Mouse (Mus musculus): ENCODE measurements at regions not wholly inside any gene's neighbourhood (a gene's known extent, or its start where the extent isn't known, plus 50 kb on each side); places are given as distances from the start of the nearest gene placed in this dataset.

DNA sequence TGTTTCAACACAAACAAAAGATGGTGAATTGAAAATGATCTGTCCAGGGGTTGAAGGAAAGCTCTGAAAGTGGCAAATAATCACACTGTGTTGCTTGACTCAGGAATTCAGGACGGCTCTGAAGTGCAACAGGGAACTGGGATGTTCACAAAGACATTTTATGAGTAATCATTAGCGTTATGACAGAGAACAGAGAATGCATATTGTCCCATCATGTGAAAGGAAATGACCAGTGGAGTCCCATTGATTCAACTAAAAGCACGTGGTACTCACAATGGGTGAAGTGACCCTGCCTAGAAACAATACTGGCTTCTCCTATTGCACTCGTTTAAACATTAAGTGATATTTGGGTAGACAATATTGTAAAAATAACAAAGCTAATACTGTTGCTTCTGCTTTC lies 466.1 kb downstream of the Hsfy2 start:
- 62% methylated on average over 4 of the region's 4 CpGs for WGBS
- H3K36me3 ChIP-seq (ENCODE audit: control insufficient read depth, insufficient read depth): no peaks in the 10 kb centered on the region
- no peaks in the 10 kb centered on the region for H3K9me3 ChIP-seq (ENCODE audit: control insufficient read depth)
- no peak overlapping the region for H3K27ac ChIP-seq (ENCODE audit: low read depth, low read length)
- H3K4me2 ChIP-seq (replicated peaks; ENCODE audit: low read depth): no peak overlapping the region
- no peaks in the 10 kb centered on the region for H3K4me1 ChIP-seq (replicated peaks; ENCODE audit: control insufficient read depth, insufficient read depth, low read length)
- H3K9ac ChIP-seq (ENCODE audit: low read depth, low read length): no peak overlapping the region
- no peak for ATAC-seq
- TF ChIP-seq CTCF (IDR thresholded peaks at IDR 0.05; ENCODE audit: low read depth): no peak
- H3K4me3 ChIP-seq (ENCODE audit: low read depth, low read length): no peak overlapping the region
- H3K27me3 ChIP-seq (replicated peaks; ENCODE audit: control insufficient read depth, insufficient read depth, low read length): no peaks in the 10 kb centered on the region

DNA sequence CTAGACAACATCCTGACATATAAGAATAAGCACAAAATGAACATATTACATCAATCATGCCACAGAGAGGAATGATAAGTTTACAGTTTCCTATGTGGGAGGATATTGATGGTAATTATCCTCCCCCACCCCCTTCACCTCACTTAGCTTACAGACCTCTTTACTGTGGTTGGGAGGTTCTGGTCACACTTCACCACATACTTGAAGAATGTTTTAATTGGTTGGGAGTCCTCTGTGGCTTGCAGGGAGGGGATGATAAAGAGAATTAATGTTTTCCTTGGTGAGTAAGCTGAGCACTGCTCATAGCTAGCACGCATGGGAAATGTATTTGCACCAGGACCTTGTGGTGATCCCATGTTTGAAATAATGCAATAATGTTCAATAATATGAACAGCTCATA lies 468.5 kb downstream of the Hsfy2 start:
- no peaks in the 10 kb centered on the region for H3K9me3 ChIP-seq (ENCODE audit: control insufficient read depth)
- no peak overlapping the region for H3K9ac ChIP-seq (ENCODE audit: low read depth, low read length)
- no peak overlapping the region for H3K4me3 ChIP-seq (ENCODE audit: low read depth, low read length)
- H3K27ac ChIP-seq (ENCODE audit: low read depth, low read length): no peak overlapping the region
- no peaks in the 10 kb centered on the region for H3K36me3 ChIP-seq (ENCODE audit: control insufficient read depth, insufficient read depth)
- no peak overlapping the region for H3K4me2 ChIP-seq (replicated peaks; ENCODE audit: low read depth)
- no peak for ATAC-seq
- no peaks in the 10 kb centered on the region for H3K27me3 ChIP-seq (replicated peaks; ENCODE audit: control insufficient read depth, insufficient read depth, low read length)
- 85% methylated on average over 1 of the region's 1 CpGs for WGBS
- H3K4me1 ChIP-seq (replicated peaks; ENCODE audit: control insufficient read depth, insufficient read depth, low read length): no peaks in the 10 kb centered on the region
- TF ChIP-seq CTCF (IDR thresholded peaks at IDR 0.05; ENCODE audit: low read depth): no peak

DNA sequence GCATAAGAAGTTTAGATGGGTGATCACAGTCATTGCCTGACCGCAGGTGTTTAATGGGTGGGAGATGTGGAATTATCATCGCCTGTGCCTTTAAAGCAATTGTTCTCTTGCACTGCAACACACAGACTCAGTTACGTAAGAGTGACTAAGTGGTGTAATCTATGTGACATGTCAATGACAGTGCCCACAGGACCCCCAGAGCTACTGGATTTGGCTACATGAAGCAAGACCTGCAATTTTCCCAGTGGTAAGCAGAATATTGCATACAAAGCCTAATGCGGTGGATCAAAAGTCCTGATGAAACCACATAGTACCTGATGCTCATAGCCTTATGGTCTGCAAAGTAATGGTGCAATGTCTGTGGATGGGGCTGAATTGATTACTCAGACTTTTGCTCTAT lies 469.2 kb downstream of the Hsfy2 start:
- ATAC-seq: no peak
- Histone ChIP-seq H3K4me3 (ENCODE audit: low read depth, low read length) (no peak overlapping the region), H3K4me1 (replicated peaks; ENCODE audit: control insufficient read depth, insufficient read depth, low read length) (no peaks in the 10 kb centered on the region), H3K4me2 (replicated peaks; ENCODE audit: low read depth) (no peak overlapping the region), H3K27ac (ENCODE audit: low read depth, low read length) (no peak overlapping the region), H3K9ac (ENCODE audit: low read depth, low read length) (no peak overlapping the region), H3K27me3 (replicated peaks; ENCODE audit: control insufficient read depth, insufficient read depth, low read length) (no peaks in the 10 kb centered on the region), H3K36me3 (ENCODE audit: control insufficient read depth, insufficient read depth) (no peaks in the 10 kb centered on the region), H3K9me3 (ENCODE audit: control insufficient read depth) (no peaks in the 10 kb centered on the region)
- TF ChIP-seq CTCF (IDR thresholded peaks at IDR 0.05; ENCODE audit: low read depth): no peak
- 95% methylated on average over 4 of the region's 4 CpGs for WGBS

DNA sequence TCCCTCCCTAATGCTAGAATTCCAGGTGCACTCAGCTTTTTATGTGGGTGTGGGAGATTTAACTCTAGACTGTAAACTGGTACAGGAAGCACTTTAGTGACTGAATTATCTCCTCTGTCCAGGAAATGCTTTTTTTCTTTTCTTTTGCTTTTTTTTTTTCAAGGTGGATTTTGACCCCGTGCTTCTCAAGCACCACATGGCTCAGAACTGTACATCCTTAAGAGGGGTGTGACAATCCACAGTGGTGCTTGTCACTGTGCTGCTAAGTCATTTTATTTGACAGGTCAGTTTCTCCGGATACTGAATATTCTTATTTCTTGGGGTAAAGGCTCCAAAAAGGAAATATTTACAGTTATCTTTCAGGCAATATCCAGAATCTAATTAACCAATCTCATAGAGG lies 472.0 kb downstream of the Hsfy2 start:
- no peaks in the 10 kb centered on the region for H3K27me3 ChIP-seq (replicated peaks; ENCODE audit: control insufficient read depth, insufficient read depth, low read length)
- peak; percentile 51; the same call in 1 of the 2 replicates for ATAC-seq
- no peak overlapping the region for H3K4me2 ChIP-seq (replicated peaks; ENCODE audit: low read depth)
- H3K36me3 ChIP-seq (ENCODE audit: control insufficient read depth, insufficient read depth): no peaks in the 10 kb centered on the region
- no peak overlapping the region for H3K4me3 ChIP-seq (ENCODE audit: low read depth, low read length)
- no peaks in the 10 kb centered on the region for H3K9me3 ChIP-seq (ENCODE audit: control insufficient read depth)
- 31% methylated on average over 2 of the region's 2 CpGs for WGBS
- H3K27ac ChIP-seq (ENCODE audit: low read depth, low read length): no peak overlapping the region
- no peaks in the 10 kb centered on the region for H3K4me1 ChIP-seq (replicated peaks; ENCODE audit: control insufficient read depth, insufficient read depth, low read length)
- no peak overlapping the region for H3K9ac ChIP-seq (ENCODE audit: low read depth, low read length)
- TF ChIP-seq CTCF (IDR thresholded peaks at IDR 0.05; ENCODE audit: low read depth): no peak

DNA sequence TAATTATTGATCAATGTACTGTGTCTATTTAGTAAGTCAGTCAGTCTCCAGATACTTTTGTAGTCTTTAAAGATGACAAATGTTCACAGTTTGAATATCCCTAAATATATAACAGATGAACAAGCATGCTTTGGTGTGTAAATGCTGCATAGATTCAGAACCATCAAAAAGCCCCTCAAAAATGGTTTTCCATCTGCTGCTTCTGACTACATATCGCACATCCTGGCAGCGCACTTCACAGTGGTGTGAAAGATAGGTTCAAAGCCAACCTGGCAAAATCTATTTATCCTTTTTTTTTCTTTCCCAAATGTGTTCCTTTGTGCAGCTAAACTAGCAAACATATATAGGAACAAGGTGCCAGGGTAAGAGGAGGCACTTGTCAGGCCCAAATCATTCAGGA lies 472.9 kb downstream of the Hsfy2 start:
- no peak for TF ChIP-seq CTCF (IDR thresholded peaks at IDR 0.05; ENCODE audit: low read depth)
- Histone ChIP-seq H3K4me1 (replicated peaks; ENCODE audit: control insufficient read depth, insufficient read depth, low read length) (no peaks in the 10 kb centered on the region), H3K4me3 (ENCODE audit: low read depth, low read length) (no peak overlapping the region), H3K36me3 (ENCODE audit: control insufficient read depth, insufficient read depth) (no peaks in the 10 kb centered on the region), H3K4me2 (replicated peaks; ENCODE audit: low read depth) (no peak overlapping the region), H3K9me3 (ENCODE audit: control insufficient read depth) (no peaks in the 10 kb centered on the region), H3K27ac (ENCODE audit: low read depth, low read length) (no peak overlapping the region), H3K27me3 (replicated peaks; ENCODE audit: control insufficient read depth, insufficient read depth, low read length) (no peaks in the 10 kb centered on the region), H3K9ac (ENCODE audit: low read depth, low read length) (no peak overlapping the region)
- ATAC-seq: no peak
- WGBS: 99% methylated on average over 2 of the region's 2 CpGs

DNA sequence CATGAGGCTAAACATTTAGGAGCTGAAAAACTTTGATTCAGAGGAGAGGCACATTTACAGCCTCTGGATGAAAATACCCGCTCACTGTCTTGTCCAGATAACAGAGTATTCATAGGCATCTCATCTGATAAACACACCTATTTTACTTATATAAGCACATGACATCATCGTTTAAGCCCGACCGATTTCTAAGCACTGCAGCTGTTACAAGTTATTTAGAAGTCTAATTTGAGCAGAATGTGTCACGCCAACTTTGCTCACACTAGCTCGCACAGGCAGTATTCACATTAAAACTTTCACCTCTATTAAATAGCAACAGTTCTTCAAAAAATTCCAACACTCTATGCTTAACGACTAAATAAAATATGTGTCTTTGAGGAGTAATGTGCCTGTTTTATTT lies 506.3 kb downstream of the Hsfy2 start:
- Histone ChIP-seq H3K36me3 (ENCODE audit: control insufficient read depth, insufficient read depth) (no peaks in the 10 kb centered on the region), H3K4me2 (replicated peaks; ENCODE audit: low read depth) (no peak overlapping the region), H3K27ac (ENCODE audit: low read depth, low read length) (no peak overlapping the region), H3K4me1 (replicated peaks; ENCODE audit: control insufficient read depth, insufficient read depth, low read length) (no peaks in the 10 kb centered on the region), H3K4me3 (ENCODE audit: low read depth, low read length) (no peak overlapping the region), H3K27me3 (replicated peaks; ENCODE audit: control insufficient read depth, insufficient read depth, low read length) (no peaks in the 10 kb centered on the region), H3K9ac (ENCODE audit: low read depth, low read length) (no peak overlapping the region), H3K9me3 (ENCODE audit: control insufficient read depth) (no peaks in the 10 kb centered on the region)
- 63% methylated on average over 7 of the region's 7 CpGs for WGBS
- TF ChIP-seq CTCF (IDR thresholded peaks at IDR 0.05; ENCODE audit: low read depth): no peak
- no peak for ATAC-seq

DNA sequence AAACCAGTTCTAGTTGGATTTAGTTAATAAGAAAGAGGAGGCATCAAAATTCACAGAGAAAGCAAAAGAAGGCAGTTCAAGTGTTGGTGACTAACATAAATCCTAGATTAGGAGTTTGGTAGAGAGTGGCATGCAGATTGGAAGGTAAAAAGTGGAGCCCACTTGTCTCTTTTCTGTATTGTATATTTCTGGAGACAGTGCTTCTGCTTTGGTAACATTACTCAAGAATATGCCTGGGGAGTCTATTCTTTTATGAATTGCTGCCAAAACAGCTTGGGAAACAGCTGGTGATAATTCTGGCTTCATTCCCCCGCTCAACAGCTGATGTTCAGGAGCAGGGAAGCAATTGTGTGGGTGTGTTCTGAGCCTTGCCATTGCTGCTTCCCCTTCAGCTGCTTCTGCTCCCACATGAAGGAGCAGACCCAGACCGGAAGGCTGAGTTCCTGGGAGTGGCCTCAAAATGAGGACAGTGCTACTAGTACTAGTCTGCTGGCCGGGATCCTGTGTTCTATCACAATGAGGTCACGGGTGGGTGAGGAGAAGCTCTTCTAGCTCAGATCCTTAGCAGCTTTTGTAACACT lies 547.9 kb downstream of the Hsfy2 start:
- WGBS: 49% methylated on average over 4 of the region's 4 CpGs
- Histone ChIP-seq H3K4me3 (ENCODE audit: low read depth, low read length) (no peak overlapping the region), H3K27ac (ENCODE audit: low read depth, low read length) (no peak overlapping the region), H3K9me3 (ENCODE audit: control insufficient read depth) (no peaks in the 10 kb centered on the region), H3K4me1 (replicated peaks; ENCODE audit: control insufficient read depth, insufficient read depth, low read length) (no peaks in the 10 kb centered on the region), H3K4me2 (replicated peaks; ENCODE audit: low read depth) (no peak overlapping the region), H3K36me3 (ENCODE audit: control insufficient read depth, insufficient read depth) (no peaks in the 10 kb centered on the region), H3K27me3 (replicated peaks; ENCODE audit: control insufficient read depth, insufficient read depth, low read length) (no peaks in the 10 kb centered on the region), H3K9ac (ENCODE audit: low read depth, low read length) (no peak overlapping the region)
- TF ChIP-seq CTCF (IDR thresholded peaks at IDR 0.05; ENCODE audit: low read depth): no peak
- ATAC-seq: no peak
